Mouse (Mus musculus): ENCODE measurements around the gene Gfi1.

Gene Gfi1

GRCm38 (mm10) chr5:107703207-107703763, 22.6 kb downstream of the Gfi1 start:
- 0 out of 2 replicates have a peak, but pooled peaks cover 5% of the 10 kb centered on the region for H3K4me1 ChIP-seq (replicated peaks; ENCODE audit: low read depth, low read length)
- TF ChIP-seq NANOG (IDR thresholded peaks at IDR 0.05; ENCODE audit: borderline replicate concordance, low read length) = no peak
- no peak for TF ChIP-seq CTCF (conservative IDR thresholded peaks at IDR 0.05; ENCODE audit: low read length)
- no peak for TF ChIP-seq POU5F1 (IDR thresholded peaks at IDR 0.05; ENCODE audit: borderline replicate concordance, low read length)

GRCm38 (mm10) chr5:107701658-107702057, 24.2 kb downstream of the Gfi1 start:
- Histone ChIP-seq H3K27me3 (ENCODE audit: insufficient read depth, low read length) (no peaks in the 10 kb centered on the region; the same call in 1 of the 2 replicates), H3K36me3 (ENCODE audit: insufficient read depth, low read length) (no peaks in the 10 kb centered on the region), H3K4me3 (replicated peaks; ENCODE audit: low read length) (no peak overlapping the region), H3K4me1 (replicated peaks; ENCODE audit: low read depth, low read length) (no peaks in the 10 kb centered on the region), H3K9me3 (ENCODE audit: low read length) (0 out of 2 replicates have a peak, but pooled peaks cover 4% of the 10 kb centered on the region)
- no peak for TF ChIP-seq CTCF (conservative IDR thresholded peaks at IDR 0.05; ENCODE audit: low read length)
- TF ChIP-seq NANOG (IDR thresholded peaks at IDR 0.05; ENCODE audit: borderline replicate concordance, low read length) = no peak
- TF ChIP-seq POU5F1 (IDR thresholded peaks at IDR 0.05; ENCODE audit: borderline replicate concordance, low read length) = no peak

More at GRCm38 (mm10) chr5:107703207-107703763, 22.6 kb downstream of the Gfi1 start:
- Histone ChIP-seq H3K36me3 (ENCODE audit: insufficient read depth, low read length) (no peaks in the 10 kb centered on the region), H3K27me3 (ENCODE audit: insufficient read depth, low read length) (no peaks in the 10 kb centered on the region; the same call in none of the 2 replicates), H3K9me3 (ENCODE audit: low read length) (no peaks in the 10 kb centered on the region), H3K4me3 (replicated peaks; ENCODE audit: low read length) (no peak overlapping the region)

- no peaks in the 10 kb centered on the region for H3K4me1 ChIP-seq (replicated peaks; ENCODE audit: low read depth, low read length)
- no peak overlapping the region for H3K4me3 ChIP-seq (replicated peaks; ENCODE audit: low read length)
- no peaks in the 10 kb centered on the region for H3K36me3 ChIP-seq (ENCODE audit: insufficient read depth, low read length)
- H3K27me3 ChIP-seq (ENCODE audit: insufficient read depth, low read length) = no peaks in the 10 kb centered on the region; the same call in 1 of the 2 replicates
- H3K9me3 ChIP-seq (ENCODE audit: low read length) = 0 out of 2 replicates have a peak, but pooled peaks cover 4% of the 10 kb centered on the region
- no peak for TF ChIP-seq CTCF (conservative IDR thresholded peaks at IDR 0.05; ENCODE audit: low read length)
- no peak for TF ChIP-seq POU5F1 (IDR thresholded peaks at IDR 0.05; ENCODE audit: borderline replicate concordance, low read length)
- no peak for TF ChIP-seq NANOG (IDR thresholded peaks at IDR 0.05; ENCODE audit: borderline replicate concordance, low read length)
Measured at GRCm38 (mm10) chr5:107700873-107701272, 25.0 kb downstream of the Gfi1 start.

GRCm38 (mm10) chr5:107698888-107699287, 26.9 kb downstream of the Gfi1 start:
- no peaks in the 10 kb centered on the region; the same call in 1 of the 2 replicates for H3K27me3 ChIP-seq (ENCODE audit: insufficient read depth, low read length)
- no peak overlapping the region for H3K4me3 ChIP-seq (replicated peaks; ENCODE audit: low read length)
- no peaks in the 10 kb centered on the region for H3K4me1 ChIP-seq (replicated peaks; ENCODE audit: low read depth, low read length)
- H3K9me3 ChIP-seq (ENCODE audit: low read length) = 0 out of 2 replicates have a peak, but pooled peaks cover 4% of the 10 kb centered on the region
- H3K36me3 ChIP-seq (ENCODE audit: insufficient read depth, low read length) = no peaks in the 10 kb centered on the region
- TF ChIP-seq CTCF (conservative IDR thresholded peaks at IDR 0.05; ENCODE audit: low read length) (no peak), NANOG (IDR thresholded peaks at IDR 0.05; ENCODE audit: borderline replicate concordance, low read length) (no peak), POU5F1 (IDR thresholded peaks at IDR 0.05; ENCODE audit: borderline replicate concordance, low read length) (no peak)

- H3K4me3 ChIP-seq (replicated peaks; ENCODE audit: low read length) = no peak overlapping the region
- H3K27me3 ChIP-seq (ENCODE audit: insufficient read depth, low read length) = peaks cover 9% of the 10 kb centered on the region
- H3K9me3 ChIP-seq (ENCODE audit: low read length) = 0 out of 2 replicates have a peak, but pooled peaks cover 4% of the 10 kb centered on the region
- TF ChIP-seq POU5F1 (IDR thresholded peaks at IDR 0.05; ENCODE audit: borderline replicate concordance, low read length) (no peak), NANOG (IDR thresholded peaks at IDR 0.05; ENCODE audit: borderline replicate concordance, low read length) (no peak), CTCF (conservative IDR thresholded peaks at IDR 0.05; ENCODE audit: low read length) (no peak)
- H3K36me3 ChIP-seq (ENCODE audit: insufficient read depth, low read length) = no peaks in the 10 kb centered on the region
- no peaks in the 10 kb centered on the region for H3K4me1 ChIP-seq (replicated peaks; ENCODE audit: low read depth, low read length)
Measured at GRCm38 (mm10) chr5:107695019-107695418, 30.8 kb downstream of the Gfi1 start.

- peaks cover 6% of the 10 kb centered on the region for H3K4me1 ChIP-seq (replicated peaks; ENCODE audit: low read depth, low read length)
- peaks cover 48% of the 10 kb centered on the region for H3K27me3 ChIP-seq (ENCODE audit: insufficient read depth, low read length)
- no peak for TF ChIP-seq POU5F1 (IDR thresholded peaks at IDR 0.05; ENCODE audit: borderline replicate concordance, low read length)
- TF ChIP-seq CTCF (conservative IDR thresholded peaks at IDR 0.05; ENCODE audit: low read length) = no peak
- TF ChIP-seq NANOG (IDR thresholded peaks at IDR 0.05; ENCODE audit: borderline replicate concordance, low read length) = no peak
- no peaks in the 10 kb centered on the region for H3K36me3 ChIP-seq (ENCODE audit: insufficient read depth, low read length)
- H3K4me3 ChIP-seq (replicated peaks; ENCODE audit: low read length) = peak overlapping the region; percentile 66
- H3K9me3 ChIP-seq (ENCODE audit: low read length) = peaks cover 26% of the 10 kb centered on the region
Measured at GRCm38 (mm10) chr5:107688499-107688866, 37.4 kb downstream of the Gfi1 start.

- H3K4me1 ChIP-seq (replicated peaks; ENCODE audit: low read depth, low read length) = peaks cover 6% of the 10 kb centered on the region
- TF ChIP-seq CTCF (conservative IDR thresholded peaks at IDR 0.05; ENCODE audit: low read length) (no peak), POU5F1 (IDR thresholded peaks at IDR 0.05; ENCODE audit: borderline replicate concordance, low read length) (no peak), NANOG (IDR thresholded peaks at IDR 0.05; ENCODE audit: borderline replicate concordance, low read length) (no peak)
Measured at GRCm38 (mm10) chr5:107687592-107688498, 38.0 kb downstream of the Gfi1 start.

GRCm38 (mm10) chr5:107687161-107687560, 38.7 kb downstream of the Gfi1 start:
- H3K4me1 ChIP-seq (replicated peaks; ENCODE audit: low read depth, low read length) = peaks cover 6% of the 10 kb centered on the region
- peaks cover 56% of the 10 kb centered on the region for H3K27me3 ChIP-seq (ENCODE audit: insufficient read depth, low read length)
- no peaks in the 10 kb centered on the region for H3K36me3 ChIP-seq (ENCODE audit: insufficient read depth, low read length)
- H3K4me3 ChIP-seq (replicated peaks; ENCODE audit: low read length) = no peak overlapping the region
- H3K9me3 ChIP-seq (ENCODE audit: low read length) = peaks cover 26% of the 10 kb centered on the region
- no peak for TF ChIP-seq CTCF (conservative IDR thresholded peaks at IDR 0.05; ENCODE audit: low read length)
- no peak for TF ChIP-seq NANOG (IDR thresholded peaks at IDR 0.05; ENCODE audit: borderline replicate concordance, low read length)
- TF ChIP-seq POU5F1 (IDR thresholded peaks at IDR 0.05; ENCODE audit: borderline replicate concordance, low read length) = no peak

More at GRCm38 (mm10) chr5:107687592-107688498, 38.0 kb downstream of the Gfi1 start:
- H3K4me3 ChIP-seq (replicated peaks; ENCODE audit: low read length) = peak overlapping the region; percentile 66
- H3K36me3 ChIP-seq (ENCODE audit: insufficient read depth, low read length) = no peaks in the 10 kb centered on the region
- H3K27me3 ChIP-seq (ENCODE audit: insufficient read depth, low read length) = peaks cover 51% of the 10 kb centered on the region
- peaks cover 26% of the 10 kb centered on the region for H3K9me3 ChIP-seq (ENCODE audit: low read length)
